ENCODE assay signal across 8 mouse cellular contexts in the genomic region with DNA sequence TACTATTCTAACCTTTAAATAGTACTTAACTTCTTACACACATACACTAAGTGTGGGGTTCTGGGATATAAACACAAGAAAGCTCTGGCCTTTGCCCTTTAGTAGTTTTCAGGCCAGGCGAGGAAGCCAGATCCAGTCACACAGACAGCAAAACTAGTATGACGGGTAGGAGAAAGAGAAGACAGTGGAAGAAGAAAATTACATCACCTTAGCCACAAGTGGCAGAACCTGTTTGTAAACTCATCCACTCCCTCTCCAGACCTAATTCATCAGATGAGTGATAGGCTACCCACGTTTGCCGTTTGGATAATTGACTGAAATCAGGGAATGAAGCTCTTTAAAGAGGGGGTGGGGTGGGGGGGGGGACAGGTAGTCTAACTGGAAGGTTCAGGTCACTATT. TPM values are rescaled to one million over a fixed set of nuclear protein-coding genes. Genes with fewer than 3 reads are reported as not detected.
DNase-seq lines count a peak whose midpoint lies in the region; ATAC-seq lines count a peak whose summit lies in the region.

No protein-coding gene starts in this region.

- H3K4me1 ChIP-seq in kidney, embryonic 14.5 days (ENCODE audit: control insufficient read depth, insufficient read depth, low read length) = peaks cover 11% of the 10 kb centered on the region; the same call in 1 of the 2 replicates
- no peaks in the 10 kb centered on the region for H3K4me1 ChIP-seq in embryonic facial prominence, embryonic 11.5 days (ENCODE audit: control insufficient read depth, insufficient read depth, low read length)
- H3K4me1 ChIP-seq in midbrain, embryonic 16.5 days (ENCODE audit: control insufficient read depth, insufficient read depth, low read length) = peaks cover 16% of the 10 kb centered on the region

- H3K36me3 ChIP-seq in kidney, embryonic 14.5 days (ENCODE audit: control insufficient read depth, insufficient read depth, low read length) = peaks cover 5% of the 10 kb centered on the region; the same call in 1 of the 2 replicates
- H3K36me3 ChIP-seq in embryonic facial prominence, embryonic 11.5 days (replicated peaks; ENCODE audit: control insufficient read depth, insufficient read depth, low read depth, low read length) = no peaks in the 10 kb centered on the region
- H3K36me3 ChIP-seq in midbrain, embryonic 16.5 days (ENCODE audit: control insufficient read depth, insufficient read depth, low read length) = no peaks in the 10 kb centered on the region

- ATAC-seq in kidney, embryonic 14.5 days (ENCODE audit: low FRiP score, low TSS enrichment) = no peak
- ATAC-seq in embryonic facial prominence, embryonic 11.5 days (replicated peaks; ENCODE audit: insufficient number of reproducible peaks, low FRiP score, low TSS enrichment, low read depth) = no peak
- no peak for ATAC-seq in midbrain, embryonic 16.5 days

- no peak overlapping the region for H3K27ac ChIP-seq in kidney, embryonic 14.5 days (ENCODE audit: low read depth, low read length)
- no peak overlapping the region for H3K27ac ChIP-seq in embryonic facial prominence, embryonic 11.5 days (replicated peaks; ENCODE audit: low read depth, low read length)
- no peak overlapping the region for H3K27ac ChIP-seq in midbrain, embryonic 16.5 days (ENCODE audit: low read length)

- no peaks in the 10 kb centered on the region for H3K9me3 ChIP-seq in kidney, embryonic 14.5 days (ENCODE audit: control insufficient read depth, low read length)
- no peaks in the 10 kb centered on the region for H3K9me3 ChIP-seq in embryonic facial prominence, embryonic 11.5 days (replicated peaks; ENCODE audit: control insufficient read depth, low read length)
- no peaks in the 10 kb centered on the region for H3K9me3 ChIP-seq in midbrain, embryonic 16.5 days (replicated peaks; ENCODE audit: control insufficient read depth, low read length, poor library complexity, severe bottlenecking)

- H3K27me3 ChIP-seq in kidney, embryonic 14.5 days (ENCODE audit: control insufficient read depth, insufficient read depth, low read length) = no peaks in the 10 kb centered on the region
- no peaks in the 10 kb centered on the region for H3K27me3 ChIP-seq in embryonic facial prominence, embryonic 11.5 days (ENCODE audit: control insufficient read depth, insufficient read depth, low read length)
- no peaks in the 10 kb centered on the region for H3K27me3 ChIP-seq in midbrain, embryonic 16.5 days (ENCODE audit: control insufficient read depth, insufficient read depth, low read depth, low read length)

- H3K9ac ChIP-seq in kidney, embryonic 14.5 days (ENCODE audit: low read depth, low read length) = peak overlapping the region; percentile 94
- no peak overlapping the region; the same call in 1 of the 2 replicates for H3K9ac ChIP-seq in embryonic facial prominence, embryonic 11.5 days (replicated peaks; ENCODE audit: low read length)
- H3K9ac ChIP-seq in midbrain, embryonic 16.5 days (ENCODE audit: low read depth, low read length) = peak overlapping the region; percentile 17; the same call in 1 of the 2 replicates

- peak overlapping the region; percentile 90 for H3K4me3 ChIP-seq in kidney, embryonic 14.5 days (ENCODE audit: low read length)
- H3K4me3 ChIP-seq in embryonic facial prominence, embryonic 11.5 days (ENCODE audit: low read depth, low read length) = peak overlapping the region; percentile 85
- peak overlapping the region; percentile 8; the same call in 1 of the 2 replicates for H3K4me3 ChIP-seq in midbrain, embryonic 16.5 days (ENCODE audit: low read depth, low read length)

- WGBS in kidney, embryonic 14.5 days = 18% methylated on average over 4 of the region's 4 CpGs
- WGBS in embryonic facial prominence, embryonic 11.5 days = 21% methylated on average over 4 of the region's 4 CpGs
- 37% methylated on average over 4 of the region's 4 CpGs for WGBS in midbrain, embryonic 16.5 days

- DNase-seq in kidney, postnatal 14 days = no peak
- peak; percentile 3 for DNase-seq in embryonic facial prominence, embryonic 11.5 days (ENCODE audit: low spot score)
- peak; percentile 43 for DNase-seq in induced T-regulatory cell, adult 2 months (ENCODE audit: low read depth)
- no peak for DNase-seq in cerebellum, adult 18-20 months
- no peak for DNase-seq in adrenal gland, postnatal 25 days
- DNase-seq in lung, postnatal 14 days = no peak

- H3K4me2 ChIP-seq in kidney, embryonic 14.5 days (replicated peaks; ENCODE audit: low read depth, low read length) = peak overlapping the region; percentile 83
- peak overlapping the region; percentile 56 for H3K4me2 ChIP-seq in embryonic facial prominence, embryonic 11.5 days (ENCODE audit: low read depth, low read length)
- peak overlapping the region; percentile 62 for H3K4me2 ChIP-seq in midbrain, embryonic 16.5 days (ENCODE audit: low read length)

RNA-seq across cellular contexts. Expression of a gene that starts 0.5 kb away (rescaled TPM):
- polyA plus RNA-seq in kidney, embryonic 14.5 days (2014; fragmentation: Nextera tagmentation; extraction: Ambion mirVana) = 23.4 and 34.2 TPM in 2 replicates
- polyA plus RNA-seq in embryonic facial prominence, embryonic 11.5 days (2014; fragmentation: Nextera tagmentation; extraction: Ambion mirVana) = 36.8 and 37.4 TPM in 2 replicates
- polyA plus RNA-seq in midbrain, embryonic 16.5 days (2015; fragmentation: Nextera tagmentation; extraction: Ambion mirVana) = 93.9 and 102 TPM in 2 replicates
- 47.7 and 82.8 TPM in 2 replicates for total RNA-seq in adrenal gland, postnatal 25 days (2021)

RNA-seq across cellular contexts. Expression of a gene that starts 1.7 kb away (rescaled TPM):
- polyA plus RNA-seq in kidney, embryonic 14.5 days (2014; fragmentation: Nextera tagmentation; extraction: Ambion mirVana) = 25.9 and 41.2 TPM in 2 replicates
- polyA plus RNA-seq in embryonic facial prominence, embryonic 11.5 days (2014; fragmentation: Nextera tagmentation; extraction: Ambion mirVana) = 44.2 and 45.7 TPM in 2 replicates
- polyA plus RNA-seq in midbrain, embryonic 16.5 days (2015; fragmentation: Nextera tagmentation; extraction: Ambion mirVana) = 20.8 and 25.3 TPM in 2 replicates
- total RNA-seq in adrenal gland, postnatal 25 days (2021) = 19.8 and 20.8 TPM in 2 replicates

Comparison
In these comparisons a context has a peak if more than half of its experiments do, and no peak if none do; other contexts are left out.
1. H3K4me3 ChIP-seq: peak in every context shown above with its lines; median percentile 90 in kidney, embryonic 14.5 days; 85 in embryonic facial prominence, embryonic 11.5 days; 8 in midbrain, embryonic 16.5 days.
2. DNase-seq: peak in embryonic facial prominence, embryonic 11.5 days (single experiment) and induced T-regulatory cell, adult 2 months (single experiment); none in kidney, postnatal 14 days (single experiment), cerebellum, adult 18-20 months (0 of 2), adrenal gland, postnatal 25 days (single experiment) and lung, postnatal 14 days (single experiment).
3. Peak in every context shown above with its lines, with median percentiles within 50 percentile points of each other: H3K4me2 ChIP-seq.